Comparison of ENCODE assay signal across 28 mouse cellular contexts in the genomic region with DNA sequence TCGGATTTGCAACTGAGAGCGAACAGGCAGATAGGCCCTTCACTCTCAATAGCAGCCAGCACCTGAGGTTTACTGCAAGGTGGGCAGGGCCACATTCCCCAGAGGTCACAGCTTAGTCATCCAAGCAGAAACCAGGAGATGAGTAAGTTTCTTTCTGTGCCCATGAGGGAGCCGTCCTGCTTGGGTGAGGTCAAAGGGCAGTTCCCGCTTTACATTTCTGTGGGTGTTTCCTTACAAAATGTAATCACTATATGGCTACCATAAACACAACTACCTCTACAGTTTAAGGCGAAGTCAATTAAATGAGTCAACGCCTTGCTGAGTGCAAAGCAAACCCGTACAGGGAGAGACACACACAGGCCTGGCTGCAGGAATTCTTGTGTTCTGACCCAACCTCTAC. TPM values are rescaled to one million over a fixed set of nuclear protein-coding genes. Genes with fewer than 3 reads are reported as not detected.
DNase-seq lines count a peak whose midpoint lies in the region; ATAC-seq and TF ChIP-seq lines count a peak whose summit lies in the region.
"Had no signal": no experiment of that assay in that cellular context is flagged by ENCODE, and none has a peak within 500 bp of the region (broad histone marks: within the 10 kb centered on the region; RNA-seq: fewer than 3 reads in every experiment).

No protein-coding gene starts in this region.

- TF ChIP-seq CTCF in stomach, postnatal 0 days (IDR thresholded peaks at IDR 0.05; ENCODE audit: low read depth) = no peak

- no peak overlapping the region for H3K4me2 ChIP-seq in intestine, embryonic 16.5 days (ENCODE audit: low read depth, low read length)
- no peak overlapping the region for H3K4me2 ChIP-seq in stomach, postnatal 0 days (replicated peaks; ENCODE audit: low read depth)
- H3K4me2 ChIP-seq: embryonic facial prominence, embryonic 12.5 days; heart, embryonic 15.5 days; hindbrain, embryonic 13.5 days; kidney, embryonic 15.5 days; liver, embryonic 15.5 days; midbrain, embryonic 15.5 days; neural tube, embryonic 13.5 days had no signal

- no peak overlapping the region for H3K9ac ChIP-seq in ES-E14 (ENCODE audit: insufficient read depth, low read depth, low read length, poor library complexity, severe bottlenecking)
- no peak overlapping the region for H3K9ac ChIP-seq in intestine, embryonic 16.5 days (ENCODE audit: low read depth, low read length)
- no peak overlapping the region for H3K9ac ChIP-seq in stomach, postnatal 0 days (ENCODE audit: low read length)
- H3K9ac ChIP-seq: embryonic facial prominence, embryonic 12.5 days; forebrain, postnatal 0 days; heart, embryonic 15.5 days; hindbrain, embryonic 13.5 days; kidney, embryonic 15.5 days; liver, embryonic 15.5 days; midbrain, embryonic 15.5 days; neural tube, embryonic 13.5 days had no signal

- H3K36me3 ChIP-seq in ES-E14 (ENCODE audit: control insufficient read depth, insufficient read depth, low read length, poor library complexity, severe bottlenecking) = peaks cover 23% of the 10 kb centered on the region
- no peaks in the 10 kb centered on the region for H3K36me3 ChIP-seq in intestine, embryonic 16.5 days (ENCODE audit: control insufficient read depth, insufficient read depth, low read length)
- peaks cover 6% of the 10 kb centered on the region; the same call in 1 of the 2 replicates for H3K36me3 ChIP-seq in stomach, postnatal 0 days (ENCODE audit: control insufficient read depth, insufficient read depth, low read length)

- no peaks in the 10 kb centered on the region for H3K27me3 ChIP-seq in intestine, embryonic 16.5 days (replicated peaks; ENCODE audit: control insufficient read depth, insufficient read depth, low read length)
- no peaks in the 10 kb centered on the region for H3K27me3 ChIP-seq in stomach, postnatal 0 days (ENCODE audit: control insufficient read depth, insufficient read depth, low read length)
- H3K27me3 ChIP-seq: embryonic facial prominence, embryonic 12.5 days; heart, embryonic 15.5 days; hindbrain, embryonic 13.5 days; kidney, embryonic 15.5 days; liver, embryonic 15.5 days; midbrain, embryonic 15.5 days; neural tube, embryonic 13.5 days; Patski had no signal

- H3K9me3 ChIP-seq in ES-E14 (ENCODE audit: control insufficient read depth, insufficient read depth, low read depth, low read length) = no peaks in the 10 kb centered on the region
- H3K9me3 ChIP-seq in intestine, embryonic 16.5 days (ENCODE audit: control insufficient read depth, low read length) = no peaks in the 10 kb centered on the region
- no peaks in the 10 kb centered on the region for H3K9me3 ChIP-seq in stomach, postnatal 0 days (ENCODE audit: control insufficient read depth, low read length)
- H3K9me3 ChIP-seq: embryonic facial prominence, embryonic 12.5 days; G1E; heart, embryonic 15.5 days; hindbrain, embryonic 13.5 days; kidney, embryonic 15.5 days; limb, embryonic 10.5 days; liver, embryonic 15.5 days; midbrain, embryonic 15.5 days; neural tube, embryonic 13.5 days had no signal

- DNase-seq in kidney, postnatal 14 days = peak; percentile 26
- no peak for DNase-seq in kidney, postnatal 10 days
- no peak for DNase-seq in ES-E14 (ENCODE audit: low read depth, low spot score)
- DNase-seq in stomach, postnatal 0 days (ENCODE audit: low spot score) = peak; percentile 65
- no peak for DNase-seq in left cerebral cortex, postnatal 25 days (ENCODE audit: low spot score in 2 of 2)
- no peak for DNase-seq in layer of hippocampus, postnatal 14 days (ENCODE audit: low spot score in 2 of 2)
- no peak for DNase-seq in embryo, embryonic 10.5 days (ENCODE audit: low spot score)
- DNase-seq: cerebellum, adult 11-12 months; cerebellum, postnatal 10 days; forebrain, postnatal 0 days; heart, postnatal 36 days; layer of hippocampus, adult 9-11 months; liver had no signal

- no peak overlapping the region for H3K27ac ChIP-seq in ES-E14 (ENCODE audit: insufficient read depth, low read depth, low read length, poor library complexity, severe bottlenecking)
- H3K27ac ChIP-seq in intestine, embryonic 16.5 days (ENCODE audit: low read length) = peak overlapping the region; percentile 79
- no peak overlapping the region for H3K27ac ChIP-seq in stomach, postnatal 0 days (replicated peaks)
- H3K27ac ChIP-seq: embryonic facial prominence, embryonic 12.5 days; heart, embryonic 15.5 days; hindbrain, embryonic 13.5 days; kidney, embryonic 15.5 days; limb, embryonic 10.5 days; liver, embryonic 15.5 days; macrophage; midbrain, embryonic 15.5 days; neural tube, embryonic 13.5 days had no signal

- H3K4me3 ChIP-seq in ES-E14 (ENCODE audit: insufficient read depth in 1 of 2, low read depth in 1 of 2, low read length in 2 of 2, poor library complexity in 1 of 2, severe bottlenecking in 1 of 2) = no peak overlapping the region
- no peak overlapping the region for H3K4me3 ChIP-seq in intestine, embryonic 16.5 days (ENCODE audit: low read length)
- no peak overlapping the region for H3K4me3 ChIP-seq in stomach, postnatal 0 days (ENCODE audit: low read depth, low read length)
- H3K4me3 ChIP-seq: embryonic facial prominence, embryonic 12.5 days; heart, embryonic 15.5 days; hindbrain, embryonic 13.5 days; kidney, embryonic 15.5 days; limb, embryonic 10.5 days; liver, embryonic 15.5 days; midbrain, embryonic 15.5 days; myocyte; neural tube, embryonic 13.5 days had no signal

- peak; percentile 89 for ATAC-seq in intestine, embryonic 16.5 days
- peak; percentile 89 for ATAC-seq in stomach, postnatal 0 days (ENCODE audit: low FRiP score, low TSS enrichment)
- ATAC-seq: activated CD4-positive, CD25-positive, alpha-beta regulatory T cell, adult 4 months; forebrain, postnatal 0 days; inflammation-experienced regulatory T-cells, adult 6 months; midbrain, embryonic 15.5 days; Patski had no signal

- peaks cover 0 to 2% of the 10 kb centered on the region in 2 experiments; a peak in 1 of 4 replicates for H3K4me1 ChIP-seq in ES-E14 (ENCODE audit: control insufficient read depth in 2 of 2, insufficient read depth in 2 of 2, low read length in 2 of 2, poor library complexity in 1 of 2)
- H3K4me1 ChIP-seq in intestine, embryonic 16.5 days (ENCODE audit: control insufficient read depth, insufficient read depth, low read length) = peaks cover 2% of the 10 kb centered on the region; the same call in 1 of the 2 replicates
- no peaks in the 10 kb centered on the region for H3K4me1 ChIP-seq in stomach, postnatal 0 days (replicated peaks; ENCODE audit: control insufficient read depth, insufficient read depth)
- H3K4me1 ChIP-seq: embryonic facial prominence, embryonic 12.5 days; hindbrain, embryonic 13.5 days; limb, embryonic 10.5 days; midbrain, embryonic 15.5 days; neural tube, embryonic 13.5 days had no signal

- TF ChIP-seq EP300 in stomach, postnatal 0 days (optimal IDR thresholded peaks at IDR 0.05) = no peak

- in situ Hi-C loops in ES-E14 (cut with MboI; ENCODE audit: low sequenced_read_pairs in 2 of 2, unreplicated experiment in 2 of 2) = no loop called here

- intact Hi-C loops in left cerebral cortex, postnatal 25 days (cut with DNase I) = no loop called here

- 47% methylated on average over 7 of the region's 7 CpGs for WGBS in intestine, embryonic 16.5 days
- WGBS in stomach, postnatal 0 days = 56% methylated on average over 7 of the region's 7 CpGs

TF ChIP-seq in ES-E14, 5 proteins besides CTCF, POLR2A, EP300 and RAD21:
- no peak for TF ChIP-seq ZNF384 (IDR thresholded peaks at IDR 0.05; ENCODE audit: low read depth, low read length)
- TF ChIP-seq MAFK (IDR thresholded peaks at IDR 0.05; ENCODE audit: insufficient read depth, low read depth, low read length) = 0 out of 2 replicates have a peak, but pooled peaks have one; percentile 22
- TF ChIP-seq CHD2 (IDR thresholded peaks at IDR 0.05; ENCODE audit: low read depth, low read length) = no peak

RNA-seq across cellular contexts. Expression of a gene that starts 16.5 kb away (rescaled TPM):
- total RNA-seq in ES-E14 (2012; rRNA removed) = 44.3 and 122 TPM in 2 replicates
- 91.4 and 96.6 TPM in 2 replicates for polyA plus RNA-seq in intestine, embryonic 16.5 days (2015; fragmentation: Nextera tagmentation; extraction: Ambion mirVana)
- polyA plus RNA-seq in stomach, postnatal 0 days (2015; fragmentation: Nextera tagmentation; extraction: Ambion mirVana) = 60.4 and 61.6 TPM in 2 replicates
- 1 to 10 TPM in 1 of 2 experiments, under 1 TPM in 1; 0.60 to 1.3 TPM for total RNA-seq in left cerebral cortex, postnatal 25 days (2021)
- under 1 TPM; 0.67 to 0.93 TPM for total RNA-seq in layer of hippocampus, postnatal 14 days (2021)
- polyA plus RNA-seq: G1E, Patski had no signal

Comparison
In these comparisons a context has a peak if more than half of its experiments do, and no peak if none do; other contexts are left out.
1. DNase-seq: peak in kidney, postnatal 14 days (single experiment) and stomach, postnatal 0 days (single experiment); none in kidney, postnatal 10 days (single experiment), ES-E14 (single experiment), left cerebral cortex, postnatal 25 days (0 of 2), layer of hippocampus, postnatal 14 days (0 of 2) and embryo, embryonic 10.5 days (single experiment).
2. RNA of a gene that starts 16.5 kb away (total RNA-seq): 44.3 to 122 TPM in ES-E14; 0.60 to 1.3 TPM in left cerebral cortex, postnatal 25 days and 0.67 to 0.93 TPM in layer of hippocampus, postnatal 14 days; every median in the first group is over 10 times any median in the second.